26 mouse cellular contexts compared by ENCODE assay signal in genomic region chr9:41061446-41061845, GRCm38 (mm10). TPM values are rescaled to one million over a fixed set of nuclear protein-coding genes. Genes with fewer than 3 reads are reported as not detected.
DNase-seq lines count a peak whose midpoint lies in the region; ATAC-seq lines count a peak whose summit lies in the region.
"Had no signal": no experiment of that assay in that cellular context is flagged by ENCODE, and none has a peak within 500 bp of the region (broad histone marks: within the 10 kb centered on the region; RNA-seq: fewer than 3 reads in every experiment).

No protein-coding gene starts in this region.

- H3K9ac ChIP-seq in forebrain, embryonic 14.5 days (ENCODE audit: low read length) = no peak overlapping the region
- no peak overlapping the region for H3K9ac ChIP-seq in neural tube, embryonic 11.5 days (ENCODE audit: low read length)
- no peak overlapping the region for H3K9ac ChIP-seq in hindbrain, embryonic 15.5 days
- no peak overlapping the region for H3K9ac ChIP-seq in neural tube, embryonic 13.5 days
- H3K9ac ChIP-seq: embryonic facial prominence, embryonic 15.5 days; heart, embryonic 15.5 days; liver, embryonic 15.5 days had no signal

- H3K4me1 ChIP-seq in forebrain, embryonic 14.5 days (ENCODE audit: control insufficient read depth, insufficient read depth, low read length) = no peaks in the 10 kb centered on the region
- H3K4me1 ChIP-seq in forebrain, embryonic 10.5 days = peaks cover 20% of the 10 kb centered on the region
- H3K4me1 ChIP-seq in neural tube, embryonic 11.5 days (ENCODE audit: control insufficient read depth, insufficient read depth, low read length) = peaks cover 12% of the 10 kb centered on the region; the same call in 1 of the 2 replicates
- peaks cover 18% of the 10 kb centered on the region for H3K4me1 ChIP-seq in hindbrain, embryonic 15.5 days (replicated peaks)
- peaks cover 17% of the 10 kb centered on the region for H3K4me1 ChIP-seq in neural tube, embryonic 13.5 days (replicated peaks)

- no peaks in the 10 kb centered on the region for H3K36me3 ChIP-seq in forebrain, embryonic 14.5 days (ENCODE audit: control insufficient read depth, insufficient read depth, low read length)
- no peaks in the 10 kb centered on the region for H3K36me3 ChIP-seq in forebrain, embryonic 10.5 days (replicated peaks)
- no peaks in the 10 kb centered on the region for H3K36me3 ChIP-seq in neural tube, embryonic 11.5 days (ENCODE audit: control insufficient read depth, insufficient read depth, low read length)
- H3K36me3 ChIP-seq in hindbrain, embryonic 15.5 days = no peaks in the 10 kb centered on the region
- H3K36me3 ChIP-seq in neural tube, embryonic 13.5 days = no peaks in the 10 kb centered on the region
- H3K36me3 ChIP-seq: embryonic facial prominence, embryonic 15.5 days; heart, embryonic 15.5 days; liver, embryonic 15.5 days had no signal

- 30% methylated on average over 5 of the region's 5 CpGs for WGBS in forebrain, embryonic 14.5 days
- 41% methylated on average over 5 of the region's 5 CpGs for WGBS in forebrain, embryonic 10.5 days
- WGBS in neural tube, embryonic 11.5 days = 30% methylated on average over 5 of the region's 5 CpGs
- 34% methylated on average over 5 of the region's 5 CpGs for WGBS in hindbrain, embryonic 15.5 days
- 20% methylated on average over 5 of the region's 5 CpGs for WGBS in neural tube, embryonic 13.5 days

- DNase-seq in forebrain, embryonic 14.5 days (ENCODE audit: low spot score) = no peak
- DNase-seq in forebrain, embryonic 10.5 days (ENCODE audit: extremely low spot score, low spot score) = no peak
- DNase-seq in neural tube, embryonic 11.5 days (ENCODE audit: low spot score) = peak; percentile 36
- no peak for DNase-seq in neural tube, embryonic 10.5 days (ENCODE audit: extremely low spot score, low spot score)
- no peak for DNase-seq in gastrocnemius, postnatal 4 days (ENCODE audit: low spot score in 2 of 2)
- DNase-seq in urinary bladder, postnatal 25 days (ENCODE audit: low spot score) = no peak
- DNase-seq: adrenal gland, postnatal 25 days; cerebellum, adult 9-10 months; gastrocnemius, postnatal 25 days; heart, postnatal 4 days; layer of hippocampus, postnatal 36 days; lung, postnatal 10 days; right cerebral cortex, adult 18-20 months; spleen, adult 18-20 months; thymus, postnatal 25 days had no signal

- no peak overlapping the region for H3K4me2 ChIP-seq in forebrain, embryonic 14.5 days (ENCODE audit: low read length)
- H3K4me2 ChIP-seq in neural tube, embryonic 11.5 days (ENCODE audit: low read depth) = no peak overlapping the region
- H3K4me2 ChIP-seq in hindbrain, embryonic 15.5 days = no peak overlapping the region
- H3K4me2 ChIP-seq in neural tube, embryonic 13.5 days = no peak overlapping the region
- H3K4me2 ChIP-seq: embryonic facial prominence, embryonic 15.5 days; heart, embryonic 15.5 days; liver, embryonic 15.5 days had no signal

- H3K9me3 ChIP-seq in forebrain, embryonic 14.5 days (replicated peaks; ENCODE audit: control insufficient read depth, low read length) = no peaks in the 10 kb centered on the region
- H3K9me3 ChIP-seq in forebrain, embryonic 10.5 days = no peaks in the 10 kb centered on the region
- H3K9me3 ChIP-seq in neural tube, embryonic 11.5 days (ENCODE audit: control insufficient read depth, low read length) = no peaks in the 10 kb centered on the region
- no peaks in the 10 kb centered on the region for H3K9me3 ChIP-seq in hindbrain, embryonic 15.5 days
- no peaks in the 10 kb centered on the region for H3K9me3 ChIP-seq in neural tube, embryonic 13.5 days
- H3K9me3 ChIP-seq: embryonic facial prominence, embryonic 15.5 days; heart, embryonic 15.5 days; liver, embryonic 15.5 days had no signal

- H3K27me3 ChIP-seq in forebrain, embryonic 14.5 days (replicated peaks; ENCODE audit: control insufficient read depth, insufficient read depth, low read length) = no peaks in the 10 kb centered on the region
- H3K27me3 ChIP-seq in forebrain, embryonic 10.5 days (ENCODE audit: poor library complexity, severe bottlenecking) = no peaks in the 10 kb centered on the region
- no peaks in the 10 kb centered on the region for H3K27me3 ChIP-seq in neural tube, embryonic 11.5 days (ENCODE audit: control insufficient read depth, insufficient read depth, low read length)
- no peaks in the 10 kb centered on the region for H3K27me3 ChIP-seq in hindbrain, embryonic 15.5 days
- H3K27me3 ChIP-seq in neural tube, embryonic 13.5 days = no peaks in the 10 kb centered on the region
- H3K27me3 ChIP-seq: CH12.LX; embryonic facial prominence, embryonic 15.5 days; heart, embryonic 15.5 days; liver, embryonic 15.5 days had no signal

- peak overlapping the region; percentile 21 for H3K27ac ChIP-seq in forebrain, embryonic 14.5 days (ENCODE audit: low read depth, low read length)
- H3K27ac ChIP-seq in forebrain, embryonic 10.5 days = no peak overlapping the region
- no peak overlapping the region; the same call in 1 of the 2 replicates for H3K27ac ChIP-seq in neural tube, embryonic 11.5 days (ENCODE audit: low read depth, low read length)
- 0 out of 2 replicates have a peak overlapping the region, but pooled peaks have one; percentile 10 for H3K27ac ChIP-seq in hindbrain, embryonic 15.5 days (replicated peaks)
- H3K27ac ChIP-seq in neural tube, embryonic 13.5 days (replicated peaks) = peak overlapping the region; percentile 69
- H3K27ac ChIP-seq: embryonic facial prominence, embryonic 15.5 days; heart, embryonic 15.5 days; liver, embryonic 15.5 days had no signal

- no peak for ATAC-seq in forebrain, embryonic 14.5 days
- no peak for ATAC-seq in neural tube, embryonic 11.5 days (ENCODE audit: insufficient read depth, low FRiP score, low TSS enrichment)
- ATAC-seq in hindbrain, embryonic 15.5 days (ENCODE audit: low FRiP score, low read depth) = no peak
- 0 out of 2 replicates have a peak, but pooled peaks have one; percentile 26 for ATAC-seq in neural tube, embryonic 13.5 days (ENCODE audit: low read depth)
- ATAC-seq: intestine, embryonic 16.5 days had no signal

- no peak overlapping the region for H3K4me3 ChIP-seq in forebrain, embryonic 14.5 days (ENCODE audit: low read depth, low read length)
- H3K4me3 ChIP-seq in forebrain, embryonic 10.5 days = no peak overlapping the region
- H3K4me3 ChIP-seq in neural tube, embryonic 11.5 days (ENCODE audit: low read depth, low read length) = no peak overlapping the region
- H3K4me3 ChIP-seq in hindbrain, embryonic 15.5 days = no peak overlapping the region
- H3K4me3 ChIP-seq in neural tube, embryonic 13.5 days = no peak overlapping the region
- H3K4me3 ChIP-seq: embryonic facial prominence, embryonic 15.5 days; heart, embryonic 15.5 days; liver, embryonic 15.5 days; myocyte had no signal

RNA-seq across cellular contexts. Expression of gene Crtam, which starts 57.0 kb away (rescaled TPM):
- polyA plus RNA-seq in forebrain, embryonic 14.5 days (2014; fragmentation: Nextera tagmentation; extraction: Ambion mirVana) = 0.08 TPM in 1 of 2 replicates, not detected in the other
- 0.10 TPM in 1 of 2 replicates, not detected in the other for polyA plus RNA-seq in forebrain, embryonic 10.5 days (2016; fragmentation: Nextera tagmentation; extraction: Ambion mirVana)
- polyA plus RNA-seq in neural tube, embryonic 11.5 days (2014; fragmentation: Nextera tagmentation; extraction: Ambion mirVana) = not detected in 2 replicates
- polyA plus RNA-seq in hindbrain, embryonic 15.5 days (2015; fragmentation: Nextera tagmentation; extraction: Ambion mirVana) = 0.14 and 0.27 TPM in 2 replicates
- 0.15 and 0.20 TPM in 2 replicates for polyA plus RNA-seq in neural tube, embryonic 13.5 days (2015; fragmentation: Nextera tagmentation; extraction: Ambion mirVana)
- total RNA-seq in gastrocnemius, postnatal 4 days (2021) = under 1 TPM; 0.10 to 0.29 TPM
- total RNA-seq: CH12.LX; gastrocnemius, postnatal 25 days; heart, adult 8-10 months; megakaryocyte progenitor cell, adult 5-6 weeks; MEL had no signal
- polyA plus RNA-seq: heart, embryonic 15.5 days; liver, embryonic 15.5 days had no signal

Comparison
In these comparisons a context has a peak if more than half of its experiments do, and no peak if none do; other contexts are left out.
1. H3K27ac ChIP-seq: peak in forebrain, embryonic 14.5 days (single experiment), hindbrain, embryonic 15.5 days (single experiment) and neural tube, embryonic 13.5 days (single experiment); none in forebrain, embryonic 10.5 days (single experiment) and neural tube, embryonic 11.5 days (single experiment).